Mouse (Mus musculus): ENCODE data around the gene Chmp2b.

The Chmp2b gene

GRCm38 (mm10) chr16:65526695-65527094, 35.8 kb downstream of the Chmp2b start:
- DNase-seq (ENCODE audit: low read depth, low spot score), result no peak

GRCm38 (mm10) chr16:65526004-65526403, 36.5 kb downstream of the Chmp2b start:
- DNase-seq (ENCODE audit: low read depth, low spot score), result no peak

GRCm38 (mm10) chr16:65520211-65520610, 42.3 kb downstream of the Chmp2b start, which contains the start of gene Pou1f1:
TSS of gene Pou1f1 (plus strand) at chr16:65520511.
- no peak for DNase-seq (ENCODE audit: low read depth, low spot score)

GRCm38 (mm10) chr16:65514223-65514622, 48.3 kb downstream of the Chmp2b start:
- no peak for DNase-seq (ENCODE audit: low read depth, low spot score)

- DNase-seq (ENCODE audit: low read depth, low spot score), result peak; percentile 38
Measured at GRCm38 (mm10) chr16:65497049-65497448, 65.5 kb downstream of the Chmp2b start.

DNA sequence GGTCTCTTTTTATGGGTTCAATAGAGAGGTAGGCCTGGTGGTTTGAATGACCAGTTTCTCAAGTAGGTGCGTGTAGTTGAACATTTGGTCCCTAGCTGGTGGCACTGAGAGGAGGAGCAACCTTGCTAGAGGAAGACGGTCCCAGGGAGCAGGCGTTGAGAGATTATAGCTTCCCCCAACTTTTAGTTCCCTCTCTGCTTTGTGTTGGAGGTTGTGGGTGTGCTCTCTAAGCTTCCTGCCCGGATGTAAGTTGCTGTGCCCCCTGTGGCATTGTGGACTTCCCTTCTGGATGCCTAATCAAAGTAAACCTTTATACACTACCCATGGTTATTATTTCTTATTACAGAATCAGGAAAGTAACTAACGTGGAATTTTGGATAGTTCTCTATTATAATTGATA, 66.5 kb downstream of the Chmp2b start:
- no peak for DNase-seq (ENCODE audit: low read depth, low spot score)
